Mouse (Mus musculus) midbrain, embryonic 16.5 days (tissue): ENCODE data around the gene Pdxk. TPM values are rescaled to one million over a fixed set of nuclear protein-coding genes. Genes with fewer than 3 reads are reported as not detected.

Source experiments
- ATAC-seq: fragments of 200-750 bp; cut with Nextera tagmentation; 2 replicates; pipeline ENCODE4 v1.8.0; 2017; ENCODE audit warnings: moderate TSS enrichment
- H3K27ac ChIP-seq: fragments of 300-500 bp; sonication (generic); 2 replicates; pipeline ENCODE4 v1.5.1; 2014; ENCODE audit warnings: mild to moderate bottlenecking, low read length, mixed read lengths
- H3K27me3 ChIP-seq: fragments of 300-500 bp; sonication (generic); 2 replicates; pipeline ENCODE4 v1.6.1; 2014; ENCODE audit warnings: low read depth, low read length, mixed read lengths; ENCODE audit not compliant: control insufficient read depth, insufficient read depth
- H3K36me3 ChIP-seq: fragments of 300-500 bp; sonication (generic); 2 replicates; pipeline ENCODE4 v1.6.1; 2014; ENCODE audit warnings: mild to moderate bottlenecking, low read length, moderate library complexity, mixed read lengths; ENCODE audit not compliant: control insufficient read depth, insufficient read depth
- H3K4me1 ChIP-seq: fragments of 300-500 bp; sonication (generic); 2 replicates; pipeline ENCODE4 v1.6.1; 2014; ENCODE audit warnings: mild to moderate bottlenecking, low read length, mixed read lengths; ENCODE audit not compliant: control insufficient read depth, insufficient read depth
- H3K4me2 ChIP-seq: fragments of 300-500 bp; sonication (generic); 2 replicates; pipeline ENCODE4 v1.6.1; 2014; ENCODE audit warnings: mild to moderate bottlenecking, low read length, mixed read lengths
- H3K4me3 ChIP-seq: fragments of 300-500 bp; sonication (generic); 2 replicates; pipeline ENCODE4 v1.5.1; 2014; ENCODE audit warnings: low read depth, mild to moderate bottlenecking, low read length, moderate library complexity, mixed read lengths
- H3K9ac ChIP-seq: fragments of 300-500 bp; sonication (generic); 2 replicates; pipeline ENCODE4 v1.6.1; 2014; ENCODE audit warnings: low read depth, low read length, mixed read lengths
- H3K9me3 ChIP-seq: fragments of 300-500 bp; sonication (generic); replicated peaks from 2 replicates; pipeline ENCODE4 v1.6.1; 2014; ENCODE audit warnings: mild to moderate bottlenecking, low read length, mixed read lengths; ENCODE audit not compliant: control insufficient read depth, poor library complexity, severe bottlenecking
- WGBS: fragments of 180-500 bp; shearing (Covaris S2); extraction: QIAGEN DNeasy Blood & Tissue Kit; methylation state at CpG from one replicate; pipeline ENCODE4 v1.1.7; 2014; 5-methylcytosine and 5-hydroxymethylcytosine counted together
- polyA plus RNA-seq: library from polyadenylated mRNA; unstranded; fragments of >200 nt; fragmentation: Nextera tagmentation; extraction: Ambion mirVana; gene quantifications from 2 replicates; pipeline ENCODE4 v1.2.1, GENCODE M21; 2015

Gene Pdxk
- polyA plus RNA-seq, 1 experiment from 2014 or later = 58.8 TPM

- 74% methylated on average over 3 of the region's 3 CpGs for WGBS
- H3K36me3 ChIP-seq = peaks cover 39% of the 10 kb centered on the region
- no peak overlapping the region for H3K27ac ChIP-seq
- H3K27me3 ChIP-seq = no peaks in the 10 kb centered on the region
- H3K4me1 ChIP-seq = 0 out of 2 replicates have a peak, but pooled peaks cover under 1% of the 10 kb centered on the region
- no peak overlapping the region for H3K4me2 ChIP-seq
- H3K9me3 ChIP-seq = no peaks in the 10 kb centered on the region
- H3K4me3 ChIP-seq = no peak overlapping the region
- ATAC-seq = no peak
- no peak overlapping the region for H3K9ac ChIP-seq
Measured at GRCm38 (mm10) chr10:78447396-78447795, 17.4 kb downstream of the Pdxk start.

GRCm38 (mm10) chr10:78446195-78446594 lies 18.6 kb downstream of the Pdxk start:
- peaks cover 47% of the 10 kb centered on the region for H3K36me3 ChIP-seq
- no peak overlapping the region for H3K27ac ChIP-seq
- no peak overlapping the region for H3K4me3 ChIP-seq
- ATAC-seq = no peak
- 100% methylated on average over 3 of the region's 3 CpGs for WGBS
- no peak overlapping the region for H3K9ac ChIP-seq
- no peak overlapping the region for H3K4me2 ChIP-seq
- H3K9me3 ChIP-seq = no peaks in the 10 kb centered on the region
- no peaks in the 10 kb centered on the region for H3K4me1 ChIP-seq
- H3K27me3 ChIP-seq = no peaks in the 10 kb centered on the region

- H3K9ac ChIP-seq = no peak overlapping the region
- WGBS = 95% methylated on average over 3 of the region's 3 CpGs
- H3K36me3 ChIP-seq = peaks cover 38% of the 10 kb centered on the region
- ATAC-seq = no peak
- H3K9me3 ChIP-seq = no peaks in the 10 kb centered on the region
- no peaks in the 10 kb centered on the region for H3K27me3 ChIP-seq
- H3K4me3 ChIP-seq = no peak overlapping the region
- H3K4me2 ChIP-seq = no peak overlapping the region
- no peaks in the 10 kb centered on the region for H3K4me1 ChIP-seq
- no peak overlapping the region for H3K27ac ChIP-seq
Measured at GRCm38 (mm10) chr10:78442292-78442691, 22.5 kb downstream of the Pdxk start.

- no peak for ATAC-seq
- Histone ChIP-seq H3K36me3 (peaks cover 35% of the 10 kb centered on the region), H3K27me3 (no peaks in the 10 kb centered on the region), H3K9me3 (no peaks in the 10 kb centered on the region), H3K4me3 (no peak overlapping the region), H3K9ac (no peak overlapping the region), H3K4me2 (no peak overlapping the region), H3K4me1 (no peaks in the 10 kb centered on the region), H3K27ac (no peak overlapping the region)
- 86% methylated on average over 5 of the region's 5 CpGs for WGBS
Measured at GRCm38 (mm10) chr10:78441606-78442005, 23.2 kb downstream of the Pdxk start.

GRCm38 (mm10) chr10:78440812-78441211 lies 24.0 kb downstream of the Pdxk start:
- H3K36me3 ChIP-seq = peaks cover 30% of the 10 kb centered on the region
- WGBS = 58% methylated on average over 9 of the region's 9 CpGs
- no peak for ATAC-seq

GRCm38 (mm10) chr10:78439990-78440389 lies 24.8 kb downstream of the Pdxk start:
- Histone ChIP-seq H3K4me1 (no peaks in the 10 kb centered on the region), H3K27me3 (no peaks in the 10 kb centered on the region), H3K27ac (no peak overlapping the region), H3K4me2 (no peak overlapping the region), H3K9me3 (no peaks in the 10 kb centered on the region), H3K4me3 (no peak overlapping the region), H3K36me3 (peaks cover 29% of the 10 kb centered on the region), H3K9ac (no peak overlapping the region)
- WGBS = 88% methylated on average over 7 of the region's 7 CpGs
- no peak for ATAC-seq

More at GRCm38 (mm10) chr10:78440812-78441211, 24.0 kb downstream of the Pdxk start:
- Histone ChIP-seq H3K27ac (no peak overlapping the region), H3K27me3 (no peaks in the 10 kb centered on the region), H3K4me3 (no peak overlapping the region), H3K4me2 (no peak overlapping the region), H3K4me1 (no peaks in the 10 kb centered on the region), H3K9me3 (no peaks in the 10 kb centered on the region), H3K9ac (no peak overlapping the region)

- Histone ChIP-seq H3K4me2 (no peak overlapping the region), H3K27me3 (no peaks in the 10 kb centered on the region), H3K4me3 (no peak overlapping the region), H3K9me3 (no peaks in the 10 kb centered on the region), H3K27ac (no peak overlapping the region), H3K9ac (no peak overlapping the region), H3K36me3 (peaks cover 25% of the 10 kb centered on the region), H3K4me1 (no peaks in the 10 kb centered on the region)
- no peak for ATAC-seq
- 69% methylated on average over 5 of the region's 5 CpGs for WGBS
Measured at GRCm38 (mm10) chr10:78439550-78439949, 25.2 kb downstream of the Pdxk start.

GRCm38 (mm10) chr10:78438094-78438493 lies 26.7 kb downstream of the Pdxk start:
- Histone ChIP-seq H3K9ac (no peak overlapping the region), H3K4me1 (no peaks in the 10 kb centered on the region), H3K9me3 (no peaks in the 10 kb centered on the region), H3K36me3 (peaks cover 14% of the 10 kb centered on the region), H3K27me3 (no peaks in the 10 kb centered on the region), H3K4me2 (no peak overlapping the region), H3K27ac (no peak overlapping the region), H3K4me3 (no peak overlapping the region)
- 10% methylated on average over 5 of the region's 5 CpGs for WGBS
- ATAC-seq = peak; percentile 33; the same call in 1 of the 2 replicates

GRCm38 (mm10) chr10:78432853-78433252 lies 31.9 kb downstream of the Pdxk start:
- no peaks in the 10 kb centered on the region for H3K9me3 ChIP-seq
- H3K36me3 ChIP-seq = peaks cover 9% of the 10 kb centered on the region
- no peak for ATAC-seq
- H3K4me1 ChIP-seq = no peaks in the 10 kb centered on the region
- 64% methylated on average over 3 of the region's 3 CpGs for WGBS
- no peak overlapping the region for H3K4me2 ChIP-seq
- no peak overlapping the region for H3K4me3 ChIP-seq
- H3K9ac ChIP-seq = no peak overlapping the region
- no peaks in the 10 kb centered on the region for H3K27me3 ChIP-seq
- H3K27ac ChIP-seq = no peak overlapping the region
